Mouse (Mus musculus): ENCODE measurements around the gene Becn1.

Gene Becn1

GRCm38 (mm10) chr11:101245855-101246701 is 56.0 kb downstream of the Becn1 start, which contains the start of gene Ramp2:
Gene Ramp2 (plus strand): TSS chr11:101246028.
- in situ Hi-C loops (cut with MboI, MseI): no loop called here

DNA sequence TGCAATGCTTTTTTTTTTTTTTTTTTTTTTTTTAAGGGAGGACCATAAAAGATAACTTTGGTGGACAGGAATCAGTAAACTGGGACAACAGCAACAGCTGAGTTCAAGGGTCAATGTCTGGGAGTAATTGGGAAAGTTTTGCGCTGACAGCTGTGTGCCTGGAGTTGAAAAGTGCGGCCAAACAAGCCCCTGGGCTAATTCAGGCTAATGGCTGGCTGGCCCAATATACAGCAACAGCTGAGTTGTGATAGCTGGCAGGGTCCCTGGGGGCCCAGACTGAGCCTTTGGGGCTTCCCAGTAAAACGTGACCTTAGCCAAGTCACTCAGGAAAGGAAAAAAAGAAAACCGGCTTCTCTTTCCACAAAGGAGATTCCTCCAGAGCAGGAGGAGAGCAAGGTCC is 57.0 kb downstream of the Becn1 start:
- in situ Hi-C loops (cut with MboI, MseI): no loop called here

DNA sequence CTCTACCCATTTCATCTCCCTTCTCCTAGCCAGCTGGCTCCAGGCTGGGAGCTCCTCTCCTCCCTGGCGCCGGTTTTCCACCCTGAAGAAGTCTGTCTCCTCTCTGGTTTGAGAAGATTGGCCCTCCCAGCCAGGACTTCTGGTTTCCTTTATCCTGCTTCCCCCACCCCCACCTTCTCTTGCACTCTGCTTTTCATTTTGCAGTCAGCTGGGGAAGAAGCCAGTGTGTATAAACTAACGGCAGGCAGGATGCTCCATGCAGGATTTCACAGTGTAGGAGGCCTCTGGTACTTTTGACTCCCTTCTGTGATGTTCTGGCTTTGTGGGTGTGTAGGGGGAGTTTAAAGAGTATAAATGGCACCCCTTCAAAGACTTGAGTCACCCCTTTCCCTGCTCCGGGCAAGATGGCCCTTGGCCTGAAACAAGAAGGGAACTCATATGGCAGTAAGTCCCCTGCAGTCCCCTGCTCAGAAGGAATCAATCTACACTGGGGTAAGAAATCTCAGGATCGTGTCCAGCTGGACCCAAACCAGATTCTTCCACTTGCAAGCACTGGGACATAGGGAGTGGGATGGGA is 63.9 kb downstream of the Becn1 start:
- in situ Hi-C loops (cut with MboI, MseI): loop anchor here (5.0 kb wide), 1 partner anchor 56 kb away; no protein-coding TSS in a partner anchor

DNA sequence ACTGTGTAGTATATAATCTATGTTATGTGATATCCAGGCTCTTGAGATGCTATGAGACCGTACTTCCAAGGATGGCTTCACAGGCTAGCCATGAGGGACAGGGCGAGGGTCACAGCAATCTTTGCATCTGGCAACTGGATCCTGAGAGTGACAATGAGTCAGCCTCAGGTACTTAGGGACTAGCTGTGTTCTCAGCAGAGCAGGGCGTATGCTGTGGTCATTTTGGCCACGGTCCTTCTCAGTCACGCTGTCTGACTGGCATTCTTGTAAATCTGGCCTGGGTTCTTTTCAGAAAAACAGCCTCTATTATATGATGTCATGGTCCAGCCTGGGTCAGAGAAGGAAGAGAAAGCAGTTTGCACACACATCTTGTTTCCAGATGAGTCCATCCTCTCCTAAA is 65.3 kb downstream of the Becn1 start:
- in situ Hi-C loops (cut with MboI, MseI): loop anchor here (5.0 kb wide), 1 partner anchor 54 kb away; no protein-coding TSS in a partner anchor

Measured in regulatory T cell (primary cell).